Mouse (Mus musculus) hindbrain, embryonic 11.5 days (tissue): Measurements from ENCODE around the gene Smad3. TPM values are rescaled to one million over a fixed set of nuclear protein-coding genes. Genes with fewer than 3 reads are reported as not detected.

Experiments used
- ATAC-seq: fragments of 200-750 bp; cut with Nextera tagmentation; 2 replicates; pipeline ENCODE4 v1.8.0; 2017; ENCODE audit warnings: mild to moderate bottlenecking, moderate TSS enrichment, moderate library complexity; ENCODE audit not compliant: low FRiP score
- DNase-seq: peaks from one replicate; pipeline ENCODE4 v3.0.0-alpha.2; 2015; ENCODE audit warnings: low spot score
- H3K27ac ChIP-seq: fragments of 300-500 bp; sonication (generic); 2 replicates; pipeline ENCODE4 v1.5.1; 2014; ENCODE audit warnings: mild to moderate bottlenecking, low read depth, low read length
- H3K27me3 ChIP-seq: fragments of 300-500 bp; sonication (generic); 2 replicates; pipeline ENCODE4 v1.6.1; 2014; ENCODE audit warnings: mild to moderate bottlenecking, low read length, moderate library complexity, mixed read lengths; ENCODE audit not compliant: control insufficient read depth, insufficient read depth
- H3K36me3 ChIP-seq: fragments of 300-500 bp; sonication (generic); 2 replicates; pipeline ENCODE4 v1.6.1; 2014; ENCODE audit warnings: mild to moderate bottlenecking, low read length, moderate library complexity, mixed read lengths; ENCODE audit not compliant: control insufficient read depth, insufficient read depth
- H3K4me1 ChIP-seq: fragments of 300-500 bp; sonication (generic); replicated peaks from 2 replicates; pipeline ENCODE4 v1.6.1; 2014; ENCODE audit warnings: low read length, mixed read lengths; ENCODE audit not compliant: control insufficient read depth, insufficient read depth
- H3K4me2 ChIP-seq: fragments of 300-500 bp; sonication (generic); replicated peaks from 2 replicates; pipeline ENCODE4 v1.6.1; 2014; ENCODE audit warnings: mild to moderate bottlenecking, low read depth, low read length
- H3K4me3 ChIP-seq: fragments of 300-500 bp; sonication (generic); 2 replicates; pipeline ENCODE4 v1.5.1; 2014; ENCODE audit warnings: low read depth, low read length
- H3K9ac ChIP-seq: fragments of 300-500 bp; sonication (generic); 2 replicates; pipeline ENCODE4 v1.6.1; 2014; ENCODE audit warnings: low read depth, low read length
- H3K9me3 ChIP-seq: fragments of 300-500 bp; sonication (generic); 2 replicates; pipeline ENCODE4 v1.6.1; 2016; ENCODE audit warnings: low read length; ENCODE audit not compliant: control insufficient read depth
- WGBS: fragments of 180-500 bp; shearing (Covaris S2); extraction: QIAGEN DNeasy Blood & Tissue Kit; methylation state at CpG from one replicate; pipeline ENCODE4 v1.1.7; 2014; 5-methylcytosine and 5-hydroxymethylcytosine counted together
- polyA plus RNA-seq: library from polyadenylated mRNA; unstranded; fragments of >200 nt; fragmentation: Nextera tagmentation; extraction: Ambion mirVana; gene quantifications from 2 replicates; pipeline ENCODE4 v1.2.1, GENCODE M21; 2014

The Smad3 gene
- polyA plus RNA-seq, 1 experiment from 2014 or later = 16.0 TPM

DNA sequence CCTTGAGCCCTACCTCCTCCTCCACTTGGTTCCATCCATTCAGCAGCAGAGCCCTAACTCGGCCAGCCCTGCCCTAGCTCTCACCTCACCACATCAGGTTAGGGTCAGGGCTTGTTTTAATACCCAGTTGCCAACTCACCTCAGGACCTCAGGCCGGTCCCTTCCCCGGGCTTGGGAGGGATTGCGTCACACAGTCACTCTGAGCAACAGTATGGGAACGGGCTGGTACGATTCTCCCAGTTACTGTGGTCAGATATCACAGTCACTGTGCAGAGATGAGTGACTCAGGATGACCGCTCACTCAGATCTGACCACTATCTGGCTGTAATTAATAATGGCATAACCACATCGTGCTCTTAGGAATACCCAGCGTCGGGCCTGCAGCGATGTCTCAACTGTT lies 14.0 kb downstream of the Smad3 start:
- 92% methylated on average over 11 of the region's 11 CpGs for WGBS
- H3K27me3 ChIP-seq = no peaks in the 10 kb centered on the region
- no peak overlapping the region for H3K27ac ChIP-seq
- no peaks in the 10 kb centered on the region for H3K9me3 ChIP-seq
- H3K4me1 ChIP-seq = peaks cover 10% of the 10 kb centered on the region
- no peaks in the 10 kb centered on the region for H3K36me3 ChIP-seq
- DNase-seq = no peak
- no peak overlapping the region for H3K4me3 ChIP-seq
- H3K4me2 ChIP-seq = no peak overlapping the region
- H3K9ac ChIP-seq = no peak overlapping the region
- no peak for ATAC-seq

GRCm38 (mm10) chr9:63742887-63743660 lies 14.7 kb downstream of the Smad3 start:
- DNase-seq (no peak), ATAC-seq (no peak)
- Histone ChIP-seq H3K36me3 (no peaks in the 10 kb centered on the region), H3K9me3 (no peaks in the 10 kb centered on the region), H3K27ac (no peak overlapping the region), H3K4me3 (no peak overlapping the region), H3K4me2 (no peak overlapping the region), H3K27me3 (no peaks in the 10 kb centered on the region), H3K4me1 (peaks cover 10% of the 10 kb centered on the region), H3K9ac (no peak overlapping the region)
- 56% methylated on average over 13 of the region's 13 CpGs for WGBS

- no peaks in the 10 kb centered on the region for H3K27me3 ChIP-seq
- DNase-seq (no peak), ATAC-seq (no peak)
- H3K4me3 ChIP-seq = no peak overlapping the region
- WGBS = 72% methylated on average over 3 of the region's 3 CpGs
- peaks cover 10% of the 10 kb centered on the region for H3K4me1 ChIP-seq
- no peak overlapping the region for H3K27ac ChIP-seq
- no peaks in the 10 kb centered on the region for H3K9me3 ChIP-seq
- H3K4me2 ChIP-seq = no peak overlapping the region
- H3K36me3 ChIP-seq = no peaks in the 10 kb centered on the region
- H3K9ac ChIP-seq = no peak overlapping the region
Observed at GRCm38 (mm10) chr9:63742318-63742717, 15.5 kb downstream of the Smad3 start.

DNA sequence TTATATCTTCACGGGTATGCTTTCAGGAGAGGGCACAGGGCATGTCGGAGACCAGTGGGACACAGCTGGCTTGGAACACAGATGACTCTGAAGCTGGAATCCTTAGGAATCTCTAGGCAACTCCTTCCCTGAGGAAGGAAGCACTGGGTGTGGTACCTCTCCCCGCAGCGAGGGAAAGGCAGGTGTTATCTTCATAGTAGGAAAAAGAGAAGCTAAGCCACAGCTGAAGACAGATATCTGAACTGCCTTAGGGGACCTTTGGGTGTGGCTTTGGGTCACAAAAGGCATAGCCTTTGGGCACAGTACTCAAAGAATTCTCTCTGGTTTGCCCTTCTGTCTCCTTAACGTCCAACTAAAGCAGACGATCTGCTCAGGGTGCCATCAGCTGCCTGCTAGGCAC lies 16.0 kb downstream of the Smad3 start:
- H3K4me1 ChIP-seq = peaks cover 10% of the 10 kb centered on the region
- ATAC-seq (no peak), DNase-seq (no peak)
- H3K27me3 ChIP-seq = no peaks in the 10 kb centered on the region
- H3K4me2 ChIP-seq = no peak overlapping the region
- H3K9me3 ChIP-seq = no peaks in the 10 kb centered on the region
- 74% methylated on average over 6 of the region's 6 CpGs for WGBS
- H3K9ac ChIP-seq = no peak overlapping the region
- no peak overlapping the region for H3K4me3 ChIP-seq
- no peaks in the 10 kb centered on the region for H3K36me3 ChIP-seq
- H3K27ac ChIP-seq = no peak overlapping the region

DNA sequence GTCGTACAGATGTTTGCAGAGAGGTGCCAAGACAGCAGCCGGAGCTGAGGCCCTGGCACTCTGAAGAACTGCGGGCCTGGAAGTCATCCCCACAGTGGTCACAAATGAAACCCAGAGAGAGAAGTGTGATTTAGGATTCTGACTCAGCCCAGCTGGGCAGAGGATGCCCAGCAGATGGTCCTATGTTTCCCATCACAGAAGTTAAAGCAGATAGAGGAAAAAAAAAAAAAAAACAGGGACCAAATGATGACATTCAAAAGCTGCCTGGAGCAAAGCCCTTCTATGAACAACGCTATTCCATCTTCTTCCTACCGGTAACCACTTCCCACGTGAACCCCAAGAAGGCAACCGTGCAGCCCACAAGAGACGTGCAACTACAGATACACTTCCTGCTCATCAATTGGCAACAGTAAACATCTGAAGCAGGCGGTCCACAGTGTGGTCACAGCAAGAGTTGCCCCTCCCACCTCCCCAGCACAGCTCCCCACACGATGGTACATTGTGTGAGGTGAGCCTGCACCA lies 17.4 kb downstream of the Smad3 start:
- ATAC-seq (no peak), DNase-seq (no peak)
- H3K4me3 ChIP-seq = no peak overlapping the region
- no peak overlapping the region for H3K4me2 ChIP-seq
- peaks cover 6% of the 10 kb centered on the region for H3K4me1 ChIP-seq
- no peaks in the 10 kb centered on the region for H3K27me3 ChIP-seq
- H3K9me3 ChIP-seq = no peaks in the 10 kb centered on the region
- WGBS = 82% methylated on average over 10 of the region's 10 CpGs
- no peak overlapping the region for H3K9ac ChIP-seq
- no peak overlapping the region for H3K27ac ChIP-seq
- H3K36me3 ChIP-seq = no peaks in the 10 kb centered on the region

- no peaks in the 10 kb centered on the region for H3K27me3 ChIP-seq
- no peaks in the 10 kb centered on the region for H3K36me3 ChIP-seq
- H3K9me3 ChIP-seq = no peaks in the 10 kb centered on the region
- H3K27ac ChIP-seq = no peak overlapping the region
- DNase-seq (no peak), ATAC-seq (no peak)
- no peak overlapping the region for H3K4me2 ChIP-seq
- 89% methylated on average over 11 of the region's 11 CpGs for WGBS
- peaks cover 2% of the 10 kb centered on the region for H3K4me1 ChIP-seq
- no peak overlapping the region for H3K4me3 ChIP-seq
- no peak overlapping the region for H3K9ac ChIP-seq
Observed at GRCm38 (mm10) chr9:63738830-63739229, 19.0 kb downstream of the Smad3 start.

GRCm38 (mm10) chr9:63738086-63738701 lies 19.6 kb downstream of the Smad3 start:
- H3K4me1 ChIP-seq = peaks cover 2% of the 10 kb centered on the region
- H3K36me3 ChIP-seq = no peaks in the 10 kb centered on the region
- no peak overlapping the region for H3K4me2 ChIP-seq
- H3K9me3 ChIP-seq = no peaks in the 10 kb centered on the region
- H3K27ac ChIP-seq = no peak overlapping the region
- no peaks in the 10 kb centered on the region for H3K27me3 ChIP-seq
- DNase-seq = no peak
- no peak overlapping the region for H3K9ac ChIP-seq
- ATAC-seq = no peak
- 85% methylated on average over 12 of the region's 12 CpGs for WGBS
- H3K4me3 ChIP-seq = no peak overlapping the region

- Histone ChIP-seq H3K4me2 (no peak overlapping the region), H3K9me3 (no peaks in the 10 kb centered on the region), H3K27ac (no peak overlapping the region), H3K36me3 (no peaks in the 10 kb centered on the region), H3K9ac (no peak overlapping the region), H3K4me1 (no peaks in the 10 kb centered on the region; the same call in 1 of the 2 replicates), H3K4me3 (no peak overlapping the region), H3K27me3 (no peaks in the 10 kb centered on the region)
- ATAC-seq (no peak), DNase-seq (no peak)
- WGBS = 74% methylated on average over 9 of the region's 9 CpGs
Observed at GRCm38 (mm10) chr9:63737426-63737931, 20.3 kb downstream of the Smad3 start.
